Comparison of ENCODE assay signal across 9 mouse cellular contexts in genomic region chr5:107303350-107303861, GRCm38 (mm10). TPM values are rescaled to one million over a fixed set of nuclear protein-coding genes. Genes with fewer than 3 reads are reported as not detected.
A peak's percentile ranks its signal among the peaks of the same experiment; 100 is the strongest.
DNase-seq lines count a peak whose midpoint lies in the region; ATAC-seq and TF ChIP-seq lines count a peak whose summit lies in the region.
"Had no signal": no experiment of that assay in that cellular context is flagged by ENCODE, and none has a peak within 500 bp of the region (broad histone marks: within the 10 kb centered on the region; RNA-seq: fewer than 3 reads in every experiment).

No protein-coding gene starts in this region.

- TF ChIP-seq CTCF in lung, postnatal 0 days (IDR thresholded peaks at IDR 0.05) = peak; percentile 47

- ATAC-seq in heart, embryonic 15.5 days (replicated peaks; ENCODE audit: insufficient number of reproducible peaks, insufficient read depth, low FRiP score, low read depth) = 0 out of 2 replicates have a peak, but pooled peaks have one; percentile 27
- peak; percentile 88 for ATAC-seq in lung, postnatal 0 days
- no peak for ATAC-seq in midbrain, embryonic 14.5 days (ENCODE audit: low FRiP score, low TSS enrichment)

- H3K9me3 ChIP-seq in heart, embryonic 15.5 days (replicated peaks) = no peaks in the 10 kb centered on the region
- no peaks in the 10 kb centered on the region for H3K9me3 ChIP-seq in lung, postnatal 0 days (ENCODE audit: low read length)
- H3K9me3 ChIP-seq in midbrain, embryonic 14.5 days (ENCODE audit: control insufficient read depth, low read length) = no peaks in the 10 kb centered on the region
- H3K9me3 ChIP-seq: neural tube, embryonic 12.5 days had no signal

- peak; percentile 58; the same call in 1 of the 2 replicates for TF ChIP-seq EP300 in lung, postnatal 0 days (IDR thresholded peaks at IDR 0.05)

- H3K27ac ChIP-seq in heart, embryonic 15.5 days = no peak overlapping the region
- H3K27ac ChIP-seq in lung, postnatal 0 days (ENCODE audit: low read length) = no peak overlapping the region
- H3K27ac ChIP-seq in midbrain, embryonic 14.5 days (replicated peaks; ENCODE audit: low read depth, low read length) = no peak overlapping the region
- H3K27ac ChIP-seq: neural tube, embryonic 12.5 days had no signal

- H3K36me3 ChIP-seq in heart, embryonic 15.5 days = no peaks in the 10 kb centered on the region
- no peaks in the 10 kb centered on the region for H3K36me3 ChIP-seq in lung, postnatal 0 days (ENCODE audit: insufficient read depth, low read length)
- no peaks in the 10 kb centered on the region for H3K36me3 ChIP-seq in midbrain, embryonic 14.5 days (ENCODE audit: control insufficient read depth, insufficient read depth, low read length)
- H3K36me3 ChIP-seq: neural tube, embryonic 12.5 days had no signal

- peak; percentile 18 to 24 for DNase-seq in spleen, postnatal 36 days (ENCODE audit: low spot score in 2 of 2)
- DNase-seq in spleen, postnatal 4 days (ENCODE audit: low spot score in 2 of 2) = no peak
- DNase-seq in lung, postnatal 0 days (ENCODE audit: low spot score) = peak; percentile 67
- peak; percentile 54 for DNase-seq in yolk sac, embryonic 10.5 days (ENCODE audit: low spot score)
- DNase-seq in left cerebral cortex, postnatal 14 days (ENCODE audit: low spot score in 2 of 2) = no peak
- no peak for DNase-seq in cerebellum, adult 9-11 months
- no peak for DNase-seq in midbrain, embryonic 14.5 days

- H3K27me3 ChIP-seq in heart, embryonic 15.5 days = no peaks in the 10 kb centered on the region
- H3K27me3 ChIP-seq in lung, postnatal 0 days (replicated peaks; ENCODE audit: insufficient read depth, low read length) = no peaks in the 10 kb centered on the region
- H3K27me3 ChIP-seq in midbrain, embryonic 14.5 days (ENCODE audit: control insufficient read depth, insufficient read depth, low read length) = no peaks in the 10 kb centered on the region
- H3K27me3 ChIP-seq: neural tube, embryonic 12.5 days had no signal

- peak overlapping the region; percentile 18 for H3K4me3 ChIP-seq in heart, embryonic 15.5 days
- H3K4me3 ChIP-seq in lung, postnatal 0 days (ENCODE audit: low read depth, low read length) = no peak overlapping the region
- no peak overlapping the region for H3K4me3 ChIP-seq in midbrain, embryonic 14.5 days (replicated peaks; ENCODE audit: low read depth, low read length)
- H3K4me3 ChIP-seq: neural tube, embryonic 12.5 days had no signal

- intact Hi-C loops in left cerebral cortex, postnatal 14 days (cut with DNase I) = no loop called here

- H3K4me2 ChIP-seq in heart, embryonic 15.5 days = peak overlapping the region; percentile 57
- H3K4me2 ChIP-seq in lung, postnatal 0 days (replicated peaks; ENCODE audit: low read depth, low read length) = peak overlapping the region; percentile 40
- H3K4me2 ChIP-seq in midbrain, embryonic 14.5 days (ENCODE audit: low read length) = no peak overlapping the region
- H3K4me2 ChIP-seq: neural tube, embryonic 12.5 days had no signal

- H3K9ac ChIP-seq in heart, embryonic 15.5 days = no peak overlapping the region; the same call in 1 of the 2 replicates
- H3K9ac ChIP-seq in lung, postnatal 0 days (replicated peaks; ENCODE audit: low read depth) = no peak overlapping the region
- no peak overlapping the region for H3K9ac ChIP-seq in midbrain, embryonic 14.5 days (replicated peaks; ENCODE audit: low read length)
- H3K9ac ChIP-seq: neural tube, embryonic 12.5 days had no signal

- 25% methylated on average over 11 of the region's 11 CpGs for WGBS in heart, embryonic 15.5 days
- 17% methylated on average over 11 of the region's 11 CpGs for WGBS in lung, postnatal 0 days
- 51% methylated on average over 11 of the region's 11 CpGs for WGBS in midbrain, embryonic 14.5 days

- peaks cover 11% of the 10 kb centered on the region for H3K4me1 ChIP-seq in heart, embryonic 15.5 days (replicated peaks)
- H3K4me1 ChIP-seq in lung, postnatal 0 days (ENCODE audit: insufficient read depth, low read depth, low read length) = no peaks in the 10 kb centered on the region
- no peaks in the 10 kb centered on the region for H3K4me1 ChIP-seq in midbrain, embryonic 14.5 days (ENCODE audit: control insufficient read depth, insufficient read depth, low read length)

RNA-seq across cellular contexts. Expression of gene Tgfbr3, which starts 14.0 kb away (rescaled TPM):
- 16.8 and 23.8 TPM in 2 replicates for polyA plus RNA-seq in heart, embryonic 15.5 days (2015; fragmentation: Nextera tagmentation; extraction: Ambion mirVana)
- polyA plus RNA-seq in lung, postnatal 0 days (2015; fragmentation: Nextera tagmentation; extraction: Ambion mirVana) = 21.4 and 21.5 TPM in 2 replicates
- 1 to 10 TPM; 9.3 TPM for total RNA-seq in left cerebral cortex, postnatal 14 days (2021)
- 1.4 and 4.7 TPM in 2 replicates for polyA plus RNA-seq in midbrain, embryonic 14.5 days (2014; fragmentation: Nextera tagmentation; extraction: Ambion mirVana)

RNA-seq across cellular contexts. Expression of gene Brdt, which starts 27.6 kb away (rescaled TPM):
- 0.62 and 1.1 TPM in 2 replicates for polyA plus RNA-seq in heart, embryonic 15.5 days (2015; fragmentation: Nextera tagmentation; extraction: Ambion mirVana)
- 1.5 and 1.6 TPM in 2 replicates for polyA plus RNA-seq in lung, postnatal 0 days (2015; fragmentation: Nextera tagmentation; extraction: Ambion mirVana)
- 10 to 100 TPM; 13.1 to 15.0 TPM for total RNA-seq in left cerebral cortex, postnatal 14 days (2021)
- polyA plus RNA-seq in midbrain, embryonic 14.5 days (2014; fragmentation: Nextera tagmentation; extraction: Ambion mirVana) = 2.8 and 3.2 TPM in 2 replicates

Comparison
In these comparisons a context has a peak if more than half of its experiments do, and no peak if none do; other contexts are left out.
1. DNase-seq: peak in spleen, postnatal 36 days (2 of 2), lung, postnatal 0 days (single experiment) and yolk sac, embryonic 10.5 days (single experiment); none in spleen, postnatal 4 days (0 of 2), left cerebral cortex, postnatal 14 days (0 of 2), cerebellum, adult 9-11 months (single experiment) and midbrain, embryonic 14.5 days (single experiment).